Mouse (Mus musculus) left cerebral cortex, postnatal 36 days (tissue): ENCODE measurements around the gene St8sia4. TPM values are rescaled to one million over a fixed set of nuclear protein-coding genes. Genes with fewer than 3 reads are reported as not detected.

Source experiments
- DNase-seq, 2 experiments: peaks; one replicate each; pipeline ENCODE4 v3.0.0; 2021 to 2022; ENCODE audit warnings: low spot score in 2 of 2, mixed read lengths in 1 of 2
- intact Hi-C: fragments of 180-260 bp; cut with DNase I; formaldehyde crosslinking; loops from one replicate; pipeline ENCODE4 v1.15.1; 2025
- total RNA-seq, 2 experiments: library from RNA; stranded (reverse); gene quantifications; 2 replicates each; pipeline ENCODE4 v1.2.3; 2021

Gene St8sia4
- total RNA-seq = 10 to 100 TPM in 1 of 2 experiments, 1 to 10 TPM in 1; 8.5 to 11.6 TPM

- intact Hi-C loops = loop anchor here (5.0 to 10.0 kb wide), 2 partner anchors 213 to 355 kb away; partner anchors contain the start of gene Fam174a
- peak; percentile 85 to 86 for DNase-seq
These were observed at the start of gene St8sia4 for GRCm38 (mm10) chr1:95667435-95668252. TSS of gene St8sia4 (minus strand) at chr1:95667571.

- intact Hi-C loops = no loop called here
These were observed 41.8 kb upstream of the St8sia4 start for GRCm38 (mm10) chr1:95709181-95709580.

GRCm38 (mm10) chr1:95699903-95700302 is 32.5 kb upstream of the St8sia4 start:
- DNase-seq = no peak
- intact Hi-C loops = no loop called here

More at GRCm38 (mm10) chr1:95709181-95709580, 41.8 kb upstream of the St8sia4 start:
- DNase-seq = no peak

GRCm38 (mm10) chr1:95674052-95674451 is 6.7 kb upstream of the St8sia4 start:
- intact Hi-C loops = no loop called here
- DNase-seq = no peak

DNA sequence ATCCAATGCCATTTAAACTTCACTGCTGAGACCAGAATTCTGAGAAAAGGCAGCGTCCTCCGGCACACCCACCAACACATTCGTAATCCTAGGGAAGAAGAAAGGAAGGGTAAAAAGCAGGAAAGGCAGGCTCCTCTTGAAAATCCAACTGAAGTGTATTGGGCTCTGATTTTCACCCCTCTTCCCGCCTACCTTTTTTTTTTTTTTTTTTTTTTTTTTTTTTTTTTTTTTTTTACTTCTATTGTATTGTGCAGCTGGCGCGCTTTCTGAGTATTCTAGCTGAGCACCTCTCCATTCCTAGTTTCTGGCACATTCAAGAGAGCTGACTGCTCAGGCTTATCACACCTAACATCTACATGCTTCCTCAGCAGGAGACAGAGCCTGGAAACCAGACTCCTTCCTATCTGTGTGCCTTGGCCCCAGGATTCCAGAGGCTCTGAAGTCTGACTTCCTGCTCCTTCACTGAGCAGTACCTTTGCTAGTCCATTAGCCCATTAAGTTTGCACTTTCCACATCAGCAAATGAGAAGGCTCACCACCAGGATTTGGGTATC is 958 bp upstream of the St8sia4 start:
- intact Hi-C loops = loop anchor here (5.0 to 10.0 kb wide), 2 partner anchors 214 to 356 kb away; partner anchors contain the start of gene Fam174a
- DNase-seq = peak in 1 of 2 experiments; percentile 5

GRCm38 (mm10) chr1:95666541-95667320 is 640 bp downstream of the St8sia4 start:
- intact Hi-C loops = loop anchor here (5.0 to 10.0 kb wide), 2 partner anchors 212 to 354 kb away; partner anchors contain the start of gene Fam174a
- no peak for DNase-seq

- DNase-seq = peak in 1 of 2 experiments; percentile 10
- intact Hi-C loops = loop anchor here (5.0 to 10.0 kb wide), 2 partner anchors 211 to 354 kb away; partner anchors contain the start of gene Fam174a
These were observed 1.4 kb downstream of the St8sia4 start for GRCm38 (mm10) chr1:95665951-95666484.

- DNase-seq = peak in 1 of 2 experiments; percentile 20
- intact Hi-C loops = loop anchor here (5.0 to 10.0 kb wide), 2 partner anchors 210 to 353 kb away; partner anchors contain the start of gene Fam174a
These were observed 2.2 kb downstream of the St8sia4 start for GRCm38 (mm10) chr1:95664969-95665702.

GRCm38 (mm10) chr1:95664321-95664825 is 3.0 kb downstream of the St8sia4 start:
- DNase-seq = peak in 1 of 2 experiments; percentile 13
- intact Hi-C loops = loop anchor here (10.0 kb wide), 1 partner anchor 210 kb away; no protein-coding TSS in a partner anchor

- DNase-seq = no peak
- intact Hi-C loops = no loop called here
These were observed 10.2 kb downstream of the St8sia4 start for GRCm38 (mm10) chr1:95657051-95657668.

DNA sequence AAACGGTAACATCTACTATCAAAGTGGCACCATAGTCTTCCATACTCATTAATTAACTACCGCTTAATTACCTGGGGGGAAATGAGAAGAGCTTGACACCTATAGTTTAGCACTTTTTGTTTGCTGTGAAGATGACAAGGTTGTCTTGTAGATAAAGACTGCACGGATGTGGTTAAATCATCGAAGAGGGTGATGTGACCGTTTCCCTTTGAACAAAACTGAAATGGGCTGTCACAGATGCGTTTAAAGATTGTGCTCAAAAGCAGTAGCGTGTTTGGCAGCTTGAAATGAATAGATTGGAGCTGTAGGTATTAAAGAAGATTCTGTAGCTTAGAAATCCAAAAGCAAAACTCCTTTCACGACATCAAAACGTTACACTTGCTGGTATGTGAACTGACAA is 11.8 kb downstream of the St8sia4 start:
- DNase-seq = no peak
- intact Hi-C loops = no loop called here

GRCm38 (mm10) chr1:95653445-95653844 is 13.9 kb downstream of the St8sia4 start:
- DNase-seq = no peak
- intact Hi-C loops = no loop called here

- DNase-seq = no peak
These were observed 23.1 kb downstream of the St8sia4 start for GRCm38 (mm10) chr1:95644292-95644691.

DNA sequence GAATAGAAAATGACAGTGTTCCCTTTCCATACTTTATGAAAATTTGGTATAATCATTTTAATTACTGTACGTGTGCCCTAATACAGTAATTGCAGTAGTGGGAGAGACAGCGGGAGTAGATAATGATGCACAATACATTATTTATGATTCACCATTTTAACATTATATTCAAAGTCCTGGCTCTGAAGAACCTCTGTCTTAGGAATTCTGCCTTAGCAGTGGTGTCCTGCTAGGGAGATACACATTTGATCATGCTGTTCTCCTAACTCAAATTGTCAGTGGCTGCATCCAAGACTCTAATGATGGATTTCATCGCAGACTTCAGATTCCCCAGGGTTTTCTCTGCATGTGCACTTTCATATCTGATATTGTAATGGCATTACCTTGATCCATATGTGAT is 28.4 kb downstream of the St8sia4 start:
- no peak for DNase-seq
- intact Hi-C loops = no loop called here

More at GRCm38 (mm10) chr1:95644292-95644691, 23.1 kb downstream of the St8sia4 start:
- intact Hi-C loops = no loop called here

- no peak for DNase-seq
- intact Hi-C loops = no loop called here
These were observed 43.0 kb downstream of the St8sia4 start for GRCm38 (mm10) chr1:95624376-95624775.

DNA sequence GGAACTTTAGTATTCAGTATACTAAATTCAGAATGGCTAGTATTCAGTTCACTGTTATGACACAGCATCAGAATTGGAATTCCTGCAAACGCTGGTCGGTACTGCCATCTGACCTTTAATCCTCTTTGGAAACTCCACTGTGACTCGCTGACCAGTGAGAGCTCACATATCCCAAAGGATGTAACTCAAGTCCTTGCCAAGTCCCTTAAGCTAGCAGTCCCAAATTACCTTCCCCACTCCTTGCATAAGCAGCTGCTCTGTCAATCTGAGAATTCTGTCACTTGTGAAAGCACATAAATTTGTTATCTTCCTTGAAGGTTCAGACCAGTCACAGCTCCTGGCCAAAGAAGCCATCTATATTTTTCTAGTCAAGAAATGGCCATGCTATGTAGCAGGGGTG is 48.7 kb downstream of the St8sia4 start:
- no peak for DNase-seq
- intact Hi-C loops = no loop called here

DNA sequence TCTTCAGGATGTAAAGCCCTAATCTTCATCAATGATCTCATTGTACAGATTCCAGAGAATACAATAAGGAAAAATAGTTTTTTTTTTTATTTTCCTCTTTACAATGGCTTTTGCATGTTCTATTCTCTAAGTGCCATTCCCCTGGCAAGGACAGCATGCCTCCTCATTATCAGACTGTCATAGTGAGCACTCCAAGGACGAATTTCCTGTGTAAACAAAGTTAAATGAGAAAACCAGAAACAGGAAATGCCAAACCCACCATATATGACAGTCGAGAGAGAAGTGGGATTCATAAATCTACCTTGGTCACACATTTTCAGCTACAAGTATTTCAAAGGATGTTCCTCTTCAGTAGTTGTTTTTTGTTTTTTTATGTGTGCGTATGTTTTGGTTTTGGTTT is 49.2 kb downstream of the St8sia4 start:
- no peak for DNase-seq
- intact Hi-C loops = no loop called here

DNA sequence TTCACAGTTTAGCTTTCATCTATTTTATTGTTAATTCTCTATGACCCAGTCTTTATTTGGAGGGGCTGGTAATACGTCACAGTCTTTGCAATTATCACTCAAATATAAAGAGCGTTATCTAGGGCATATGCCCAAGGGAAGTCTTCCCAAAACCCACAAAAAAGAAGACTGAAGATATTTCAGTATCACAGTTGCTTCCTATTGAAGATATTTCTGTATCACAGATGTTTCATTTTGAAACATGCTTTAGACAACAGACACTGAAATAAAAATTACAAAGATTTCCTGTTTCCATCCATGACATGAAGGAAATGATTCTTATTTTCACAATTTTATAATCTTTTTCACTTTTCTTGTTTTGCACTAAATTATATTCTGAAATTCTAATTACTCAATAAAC is 57.4 kb downstream of the St8sia4 start:
- intact Hi-C loops = no loop called here
- DNase-seq = no peak
